Mouse (Mus musculus) kidney, embryonic 15.5 days (tissue): Measurements from ENCODE around the gene Sh3bp5. TPM values are rescaled to one million over a fixed set of nuclear protein-coding genes. Genes with fewer than 3 reads are reported as not detected.
A peak's percentile ranks its signal among the peaks of the same experiment; 100 is the strongest.

Source experiments
- ATAC-seq: fragments of 200-750 bp; cut with Nextera tagmentation; replicated peaks from 2 replicates; pipeline ENCODE4 v1.8.0; 2017; ENCODE audit warnings: moderate TSS enrichment; ENCODE audit not compliant: low FRiP score
- H3K27ac ChIP-seq: fragments of 300-500 bp; sonication (generic); 2 replicates; pipeline ENCODE4 v1.5.1; 2015; ENCODE audit warnings: mild to moderate bottlenecking, inconsistent platforms
- H3K27me3 ChIP-seq: fragments of 300-500 bp; sonication (generic); 2 replicates; pipeline ENCODE4 v1.6.1; 2015; ENCODE audit warnings: inconsistent platforms
- H3K36me3 ChIP-seq: fragments of 300-500 bp; sonication (generic); 2 replicates; pipeline ENCODE4 v1.6.1; 2015; ENCODE audit warnings: inconsistent platforms
- H3K4me1 ChIP-seq: fragments of 300-500 bp; sonication (generic); 2 replicates; pipeline ENCODE4 v1.6.1; 2015; ENCODE audit warnings: inconsistent platforms
- H3K4me2 ChIP-seq: fragments of 300-500 bp; sonication (generic); 2 replicates; pipeline ENCODE4 v1.6.1; 2015; ENCODE audit warnings: moderate library complexity, mild to moderate bottlenecking, inconsistent platforms
- H3K4me3 ChIP-seq: fragments of 300-500 bp; sonication (generic); replicated peaks from 2 replicates; pipeline ENCODE4 v1.5.1; 2015; ENCODE audit warnings: mild to moderate bottlenecking, inconsistent platforms
- H3K9ac ChIP-seq: fragments of 300-500 bp; sonication (generic); 2 replicates; pipeline ENCODE4 v1.6.1; 2015; ENCODE audit warnings: mild to moderate bottlenecking, inconsistent platforms
- H3K9me3 ChIP-seq: fragments of 300-500 bp; sonication (generic); replicated peaks from 2 replicates; pipeline ENCODE4 v1.6.1; 2016; ENCODE audit warnings: inconsistent platforms
- whole genome bisulfite sequencing: fragments of 180-500 bp; shearing (Covaris S2); methylation state at CpG from one replicate; pipeline ENCODE4 v1.1.7; 2015; ENCODE audit warnings: mixed read lengths; 5-methylcytosine and 5-hydroxymethylcytosine counted together
- polyA plus RNA-seq: library from polyadenylated mRNA; unstranded; fragments of >200 nt; fragmentation: Nextera tagmentation; extraction: Ambion mirVana; gene quantifications from 2 replicates; pipeline ENCODE4 v1.2.1, GENCODE M21; 2015

The Sh3bp5 gene
- polyA plus RNA-seq, 1 experiment from 2014 or later: 33.1 TPM

GRCm38 (mm10) chr14:31343241-31343640 is 92.6 kb downstream of the Sh3bp5 start:
- no peak overlapping the region for H3K4me2 ChIP-seq
- no peak overlapping the region for H3K4me3 ChIP-seq
- 85% methylated on average over 8 of the region's 8 CpGs for WGBS
- peaks cover 48% of the 10 kb centered on the region for H3K36me3 ChIP-seq
- peaks cover 5% of the 10 kb centered on the region for H3K4me1 ChIP-seq
- no peaks in the 10 kb centered on the region for H3K27me3 ChIP-seq
- no peak for ATAC-seq
- H3K27ac ChIP-seq: no peak overlapping the region
- no peaks in the 10 kb centered on the region for H3K9me3 ChIP-seq
- no peak overlapping the region for H3K9ac ChIP-seq

GRCm38 (mm10) chr14:31337947-31338346 is 97.9 kb downstream of the Sh3bp5 start:
- H3K9ac ChIP-seq: peak overlapping the region; percentile 91; the same call in 1 of the 2 replicates
- ATAC-seq: no peak
- H3K4me1 ChIP-seq: peaks cover 15% of the 10 kb centered on the region
- no peaks in the 10 kb centered on the region for H3K9me3 ChIP-seq
- no peaks in the 10 kb centered on the region for H3K27me3 ChIP-seq
- peak overlapping the region; percentile 68 for H3K4me2 ChIP-seq
- peaks cover 13% of the 10 kb centered on the region for H3K36me3 ChIP-seq
- H3K4me3 ChIP-seq: peak overlapping the region; percentile 96
- no peak overlapping the region for H3K27ac ChIP-seq

GRCm38 (mm10) chr14:31337406-31337805 is 98.5 kb downstream of the Sh3bp5 start:
- H3K4me3 ChIP-seq: peak overlapping the region; percentile 96
- H3K27ac ChIP-seq: peak overlapping the region; percentile 99; the same call in 1 of the 2 replicates
- H3K4me1 ChIP-seq: peaks cover 15% of the 10 kb centered on the region
- no peaks in the 10 kb centered on the region for H3K9me3 ChIP-seq
- no peak for ATAC-seq
- H3K9ac ChIP-seq: peak overlapping the region; percentile 91
- H3K4me2 ChIP-seq: peak overlapping the region; percentile 68
- no peaks in the 10 kb centered on the region for H3K27me3 ChIP-seq
- 37% methylated on average over 7 of the region's 7 CpGs for WGBS
- peaks cover 12% of the 10 kb centered on the region for H3K36me3 ChIP-seq

DNA sequence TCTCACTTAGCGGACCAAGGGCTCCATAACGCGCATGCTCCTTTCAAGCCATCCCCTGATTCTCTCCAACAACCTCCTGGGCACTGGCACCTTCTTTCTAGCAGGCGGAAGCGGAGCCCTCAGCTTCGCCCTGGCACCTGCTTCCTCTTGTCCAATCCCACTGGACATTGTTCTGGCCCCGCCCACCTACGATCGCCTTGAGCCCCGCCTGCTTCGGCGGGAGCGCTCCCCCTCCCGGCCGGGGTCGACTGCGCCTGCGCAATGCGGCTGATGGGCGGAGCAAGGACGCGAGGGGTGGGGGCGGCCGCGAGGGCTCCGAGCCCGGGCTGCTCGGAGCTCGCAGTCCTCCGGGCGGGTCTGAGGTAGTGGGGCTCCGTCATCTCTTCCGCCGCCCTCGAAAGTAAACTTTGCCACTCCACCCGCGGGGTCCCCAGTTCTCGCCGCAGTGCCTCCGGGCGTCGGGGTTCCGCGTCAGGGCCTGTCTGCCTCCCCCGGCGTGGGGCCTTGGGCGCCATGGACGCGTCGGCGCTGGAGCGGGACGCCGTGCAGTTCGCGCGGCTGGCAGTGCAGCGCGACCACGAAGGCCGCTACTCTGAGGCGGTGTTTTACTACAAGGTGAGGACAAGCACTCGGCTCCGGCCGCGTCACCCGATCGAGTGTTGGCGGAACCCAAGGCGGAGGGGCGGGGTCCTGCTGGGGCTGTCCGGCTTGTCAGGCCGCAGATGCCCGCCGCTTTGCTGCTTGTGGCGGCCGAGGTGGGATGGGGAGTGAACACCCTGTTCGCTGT is 99.3 kb downstream of the Sh3bp5 start, which contains the start of gene Capn7:
TSS of gene Capn7 (plus strand) at position 270 of the 787 bp plus-strand sequence.
- under 1% methylated on average over 75 of the region's 78 CpGs for WGBS
- H3K36me3 ChIP-seq: peaks cover 12% of the 10 kb centered on the region

DNA sequence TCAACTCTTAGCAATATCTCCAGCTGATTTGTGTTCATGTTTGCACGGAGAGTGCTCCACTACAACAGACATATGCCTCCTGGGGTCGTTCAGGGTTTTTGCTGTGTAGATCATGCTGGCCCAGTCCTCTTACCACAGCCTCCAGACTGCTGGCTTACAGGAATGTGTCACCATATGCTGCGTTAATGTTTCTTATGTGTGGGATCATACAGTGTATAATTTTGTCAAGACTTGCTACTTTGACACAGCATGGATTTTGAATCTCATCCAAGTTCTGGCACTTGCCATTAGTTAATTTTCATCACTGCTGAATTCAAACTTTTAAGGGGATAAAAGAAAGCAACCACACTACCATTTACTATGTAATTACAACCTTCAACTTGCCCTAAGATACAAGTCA is 100.1 kb downstream of the Sh3bp5 start:
- Histone ChIP-seq H3K4me3 (peak overlapping the region; percentile 96), H3K4me2 (peak overlapping the region; percentile 68), H3K27ac (no peak overlapping the region), H3K27me3 (peaks cover 6% of the 10 kb centered on the region; the same call in 1 of the 2 replicates), H3K9ac (no peak overlapping the region), H3K9me3 (no peaks in the 10 kb centered on the region), H3K36me3 (peaks cover 7% of the 10 kb centered on the region; the same call in 1 of the 2 replicates), H3K4me1 (peaks cover 15% of the 10 kb centered on the region)
- no peak for ATAC-seq
- WGBS: 48% methylated on average over 3 of the region's 3 CpGs

More for the DNA sequence above, 99.3 kb downstream of the Sh3bp5 start, which contains the start of gene Capn7:
- H3K4me2 ChIP-seq: peak within 1 kb of the TSS; percentile 68
- peaks cover 15% of the 10 kb centered on the region for H3K4me1 ChIP-seq
- ATAC-seq: peak; percentile 99
- H3K4me3 ChIP-seq: peak within 1 kb of the TSS; percentile 96
- H3K27ac ChIP-seq: peak within 1 kb of the TSS; percentile 99
- H3K9me3 ChIP-seq: no peaks in the 10 kb centered on the region
- no peaks in the 10 kb centered on the region for H3K27me3 ChIP-seq
- peak within 1 kb of the TSS; percentile 91 for H3K9ac ChIP-seq

DNA sequence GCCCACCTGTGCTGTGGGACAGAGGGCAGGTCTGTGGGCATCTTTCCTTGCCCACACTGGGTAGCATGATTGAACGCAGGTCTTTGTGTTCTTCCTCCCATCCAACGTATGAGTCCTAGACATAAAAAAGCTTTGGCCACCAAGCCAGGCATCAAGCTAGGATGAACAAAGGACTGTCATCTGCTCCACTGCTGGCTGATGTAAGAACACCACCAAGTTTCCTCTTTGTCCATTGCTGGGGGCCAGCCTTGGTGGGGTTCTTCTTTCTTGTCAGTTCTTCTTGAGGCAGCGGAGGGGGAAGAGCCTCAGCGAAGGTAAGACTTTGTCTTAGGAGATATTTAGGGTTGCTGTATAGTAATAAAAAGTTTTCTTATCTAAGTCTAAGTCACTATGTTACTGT is 104.9 kb downstream of the Sh3bp5 start:
- ATAC-seq: no peak
- 79% methylated on average over 4 of the region's 4 CpGs for WGBS
- H3K9ac ChIP-seq: no peak overlapping the region

GRCm38 (mm10) chr14:31329741-31330140 is 106.1 kb downstream of the Sh3bp5 start:
- Histone ChIP-seq H3K9me3 (no peaks in the 10 kb centered on the region), H3K27me3 (peaks cover 12% of the 10 kb centered on the region), H3K4me3 (no peak overlapping the region), H3K36me3 (no peaks in the 10 kb centered on the region), H3K27ac (no peak overlapping the region), H3K4me1 (no peaks in the 10 kb centered on the region), H3K4me2 (no peak overlapping the region), H3K9ac (no peak overlapping the region)
- no peak for ATAC-seq
- WGBS: 56% methylated on average over 2 of the region's 2 CpGs

More for the DNA sequence above, 104.9 kb downstream of the Sh3bp5 start:
- peaks cover 12% of the 10 kb centered on the region for H3K27me3 ChIP-seq
- H3K36me3 ChIP-seq: no peaks in the 10 kb centered on the region
- H3K4me2 ChIP-seq: no peak overlapping the region
- no peak overlapping the region for H3K4me3 ChIP-seq
- H3K27ac ChIP-seq: no peak overlapping the region
- no peaks in the 10 kb centered on the region for H3K4me1 ChIP-seq
- no peaks in the 10 kb centered on the region for H3K9me3 ChIP-seq

GRCm38 (mm10) chr14:31327681-31328080 is 108.2 kb downstream of the Sh3bp5 start:
- no peaks in the 10 kb centered on the region for H3K36me3 ChIP-seq
- H3K4me3 ChIP-seq: no peak overlapping the region
- no peak overlapping the region for H3K4me2 ChIP-seq
- peaks cover 16% of the 10 kb centered on the region for H3K4me1 ChIP-seq
- peaks cover 12% of the 10 kb centered on the region for H3K27me3 ChIP-seq
- no peak overlapping the region for H3K27ac ChIP-seq
- H3K9ac ChIP-seq: no peak overlapping the region
- 70% methylated on average over 4 of the region's 4 CpGs for WGBS
- ATAC-seq: no peak
- H3K9me3 ChIP-seq: no peaks in the 10 kb centered on the region

DNA sequence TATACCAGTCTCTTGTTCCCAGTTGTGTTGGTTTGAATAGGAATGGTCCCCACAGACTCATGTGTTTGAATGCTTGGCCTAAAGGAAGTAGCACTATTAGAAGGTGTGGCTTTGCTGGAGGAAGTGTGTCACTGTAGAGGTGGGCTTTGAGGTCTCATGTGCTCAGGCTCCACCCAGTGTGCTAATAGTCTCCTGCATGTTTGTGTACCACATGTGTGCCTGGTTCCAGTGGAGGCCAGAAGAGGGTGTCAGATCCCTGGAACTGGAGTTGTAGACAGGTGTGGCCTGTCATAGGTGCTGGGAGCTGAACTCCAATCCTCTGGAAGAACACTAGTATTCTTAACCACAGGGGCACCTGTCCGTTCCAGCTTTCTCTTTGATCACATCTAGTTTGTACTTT is 108.7 kb downstream of the Sh3bp5 start:
- peaks cover 16% of the 10 kb centered on the region for H3K4me1 ChIP-seq
- H3K27me3 ChIP-seq: peaks cover 12% of the 10 kb centered on the region
- no peak overlapping the region for H3K9ac ChIP-seq
- 84% methylated on average over 1 of the region's 1 CpGs for WGBS
- H3K4me3 ChIP-seq: no peak overlapping the region
- H3K9me3 ChIP-seq: no peaks in the 10 kb centered on the region
- no peak for ATAC-seq
- H3K4me2 ChIP-seq: no peak overlapping the region
- no peaks in the 10 kb centered on the region for H3K36me3 ChIP-seq
- H3K27ac ChIP-seq: no peak overlapping the region

- 76% methylated on average over 7 of the region's 7 CpGs for WGBS
- no peak overlapping the region for H3K4me2 ChIP-seq
Observed at GRCm38 (mm10) chr14:31326770-31327169, 109.1 kb downstream of the Sh3bp5 start.

GRCm38 (mm10) chr14:31325551-31325950 is 110.3 kb downstream of the Sh3bp5 start:
- WGBS: 55% methylated on average over 5 of the region's 5 CpGs
- no peak overlapping the region for H3K27ac ChIP-seq
- no peaks in the 10 kb centered on the region for H3K36me3 ChIP-seq
- peaks cover 5% of the 10 kb centered on the region; the same call in 1 of the 2 replicates for H3K27me3 ChIP-seq
- no peak for ATAC-seq
- H3K4me2 ChIP-seq: no peak overlapping the region
- H3K4me1 ChIP-seq: peaks cover 16% of the 10 kb centered on the region
- H3K9ac ChIP-seq: no peak overlapping the region
- H3K9me3 ChIP-seq: no peaks in the 10 kb centered on the region
- no peak overlapping the region for H3K4me3 ChIP-seq

More at GRCm38 (mm10) chr14:31326770-31327169, 109.1 kb downstream of the Sh3bp5 start:
- no peak overlapping the region for H3K4me3 ChIP-seq
- H3K4me1 ChIP-seq: peaks cover 16% of the 10 kb centered on the region
- peaks cover 12% of the 10 kb centered on the region for H3K27me3 ChIP-seq
- H3K9me3 ChIP-seq: no peaks in the 10 kb centered on the region
- H3K27ac ChIP-seq: no peak overlapping the region
- no peaks in the 10 kb centered on the region for H3K36me3 ChIP-seq
- H3K9ac ChIP-seq: no peak overlapping the region
- ATAC-seq: no peak

DNA sequence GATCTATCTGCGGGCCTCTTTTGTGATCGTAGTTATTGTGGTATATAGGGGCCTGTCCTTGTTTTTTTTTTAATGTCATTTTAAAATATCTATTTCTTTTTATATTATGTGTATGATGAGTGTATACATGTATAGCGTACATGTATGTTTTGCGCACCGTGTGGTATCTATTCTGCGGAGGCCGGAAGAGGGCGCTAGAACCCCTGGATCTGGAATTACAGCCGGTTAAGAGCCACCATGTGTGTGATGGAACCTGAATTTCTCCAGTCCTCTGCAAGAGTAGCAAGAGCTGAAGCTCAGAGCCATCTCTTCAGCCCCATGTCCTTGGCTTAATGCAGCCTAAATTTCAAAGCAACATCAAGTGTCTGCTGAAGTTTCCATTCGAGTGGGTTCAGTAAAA is 111.0 kb downstream of the Sh3bp5 start:
- no peak overlapping the region for H3K27ac ChIP-seq
- H3K4me1 ChIP-seq: peaks cover 16% of the 10 kb centered on the region
- WGBS: 72% methylated on average over 10 of the region's 10 CpGs
- H3K9ac ChIP-seq: no peak overlapping the region
- H3K4me2 ChIP-seq: no peak overlapping the region
- peaks cover 5% of the 10 kb centered on the region; the same call in 1 of the 2 replicates for H3K27me3 ChIP-seq
- no peaks in the 10 kb centered on the region for H3K36me3 ChIP-seq
- no peaks in the 10 kb centered on the region for H3K9me3 ChIP-seq
- no peak overlapping the region for H3K4me3 ChIP-seq
- no peak for ATAC-seq
